Mouse (Mus musculus): Measurements from ENCODE around the gene Ankrd34b. TPM values are rescaled to one million over a fixed set of nuclear protein-coding genes. Genes with fewer than 3 reads are reported as not detected.
A peak's percentile ranks its signal among the peaks of the same experiment; 100 is the strongest.

Ankrd34b gene
- polyA plus RNA-seq (2014; fragmentation: Nextera tagmentation; extraction: Ambion mirVana), result 0.06 and 0.07 TPM in 2 replicates

DNA sequence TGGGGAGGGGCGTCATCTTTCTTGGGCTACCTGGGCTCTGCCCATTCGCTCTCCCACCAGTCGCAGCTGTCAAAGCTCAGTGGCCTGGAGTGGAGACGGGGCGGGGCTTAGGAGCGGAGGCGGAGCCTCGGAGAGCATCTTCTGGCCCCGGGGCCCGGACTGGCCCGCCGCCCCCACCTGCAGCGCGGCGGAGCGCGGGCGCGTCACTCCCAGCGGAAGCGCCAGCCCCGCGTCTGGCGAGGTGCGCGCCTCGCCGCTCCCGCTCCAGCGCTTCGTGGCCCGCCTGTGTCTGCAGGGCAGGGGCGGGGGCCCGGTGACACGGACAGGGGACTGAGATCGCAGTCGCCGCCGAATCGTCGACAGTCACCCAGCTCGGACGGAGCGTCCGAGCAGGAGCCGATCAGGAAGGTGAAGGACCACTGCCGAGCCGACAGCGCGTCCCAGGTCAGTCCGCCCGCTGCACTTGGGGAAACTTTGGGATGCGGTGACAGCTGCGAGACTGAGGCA is at the start of gene Ankrd34b:
Gene Ankrd34b, plus strand, starts transcription at position 139 of the 507 bp plus-strand sequence.
- no peak within 1 kb of the TSS for H3K27ac ChIP-seq (ENCODE audit: low read depth, low read length)
- H3K9me3 ChIP-seq (ENCODE audit: control insufficient read depth, low read length), result no peaks in the 10 kb centered on the region
- peak within 1 kb of the TSS; percentile 99 for H3K4me2 ChIP-seq (replicated peaks; ENCODE audit: low read depth, low read length)
- peak within 1 kb of the TSS; percentile 54 for H3K9ac ChIP-seq (ENCODE audit: low read depth, low read length)
- H3K36me3 ChIP-seq (ENCODE audit: control insufficient read depth, insufficient read depth, low read length), result no peaks in the 10 kb centered on the region
- H3K27me3 ChIP-seq (ENCODE audit: control insufficient read depth, insufficient read depth, low read length), result peaks cover 39% of the 10 kb centered on the region
- H3K4me1 ChIP-seq (ENCODE audit: control insufficient read depth, insufficient read depth, low read length), result peaks cover 12% of the 10 kb centered on the region; the same call in 1 of the 2 replicates
- under 1% methylated on average over 42 of the region's 54 CpGs for WGBS
- ATAC-seq (ENCODE audit: low FRiP score, low TSS enrichment), result peak; percentile 80
- H3K4me3 ChIP-seq (ENCODE audit: low read length), result peak within 1 kb of the TSS; percentile 60

DNA sequence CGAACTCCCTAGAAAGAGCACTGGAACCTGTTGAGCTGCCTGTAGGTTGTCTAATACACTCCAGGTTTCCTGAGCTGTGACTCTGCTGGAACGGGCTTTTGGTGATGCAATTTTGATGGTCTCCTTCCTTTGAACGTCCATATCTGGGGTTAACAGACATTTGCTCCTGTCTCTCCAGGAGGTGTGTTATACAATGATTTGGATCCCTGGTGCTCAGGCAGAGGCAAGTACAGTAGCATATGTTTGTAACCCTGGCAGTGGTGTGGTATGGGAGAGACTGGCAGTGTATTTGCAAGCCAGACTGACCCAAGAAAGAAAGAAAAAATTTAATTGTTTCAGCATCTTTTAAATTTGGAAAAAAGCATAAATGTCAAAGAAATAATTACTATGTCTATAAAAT is 38.3 kb upstream of the Ankrd34b start:
- 90% methylated on average over 3 of the region's 3 CpGs for WGBS
- H3K4me2 ChIP-seq (replicated peaks; ENCODE audit: low read depth, low read length), result no peak overlapping the region
- no peaks in the 10 kb centered on the region for H3K9me3 ChIP-seq (ENCODE audit: control insufficient read depth, low read length)
- no peaks in the 10 kb centered on the region for H3K4me1 ChIP-seq (ENCODE audit: control insufficient read depth, insufficient read depth, low read length)
- no peaks in the 10 kb centered on the region for H3K27me3 ChIP-seq (ENCODE audit: control insufficient read depth, insufficient read depth, low read length)
- peaks cover 11% of the 10 kb centered on the region; the same call in 1 of the 2 replicates for H3K36me3 ChIP-seq (ENCODE audit: control insufficient read depth, insufficient read depth, low read length)
- no peak for ATAC-seq (ENCODE audit: low FRiP score, low TSS enrichment)
- H3K27ac ChIP-seq (ENCODE audit: low read depth, low read length), result no peak overlapping the region
- H3K4me3 ChIP-seq (ENCODE audit: low read length), result no peak overlapping the region
- H3K9ac ChIP-seq (ENCODE audit: low read depth, low read length), result no peak overlapping the region

DNA sequence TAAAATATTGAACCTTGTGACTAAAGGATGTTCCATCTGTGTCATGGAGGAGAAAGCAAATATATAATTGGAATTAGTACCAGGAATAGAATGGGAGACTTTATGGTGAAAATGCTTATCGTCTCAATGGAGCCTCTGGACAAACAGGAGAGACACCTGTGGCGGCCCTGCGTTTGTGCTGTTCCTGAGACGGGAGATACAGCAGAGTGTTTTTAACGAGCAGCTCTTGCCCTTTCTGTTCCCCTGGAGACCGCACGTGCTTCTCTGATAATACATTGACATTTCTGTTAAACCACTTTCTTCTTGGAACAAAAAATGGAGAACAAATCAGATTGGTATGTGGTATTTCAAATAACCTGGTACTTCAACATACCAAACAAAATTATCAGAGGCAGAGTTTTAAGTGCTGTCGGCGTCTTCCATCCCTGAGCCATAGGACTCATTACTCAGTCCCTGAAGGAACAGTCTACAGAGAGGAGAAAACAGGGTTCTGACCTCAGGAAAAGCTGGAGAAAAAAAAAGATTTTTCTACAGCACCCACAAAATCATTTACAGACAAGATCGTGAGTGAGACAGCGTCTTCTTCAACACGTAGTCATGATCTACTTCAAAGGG is 32.5 kb upstream of the Ankrd34b start:
- ATAC-seq (ENCODE audit: low FRiP score, low TSS enrichment), result no peak

DNA sequence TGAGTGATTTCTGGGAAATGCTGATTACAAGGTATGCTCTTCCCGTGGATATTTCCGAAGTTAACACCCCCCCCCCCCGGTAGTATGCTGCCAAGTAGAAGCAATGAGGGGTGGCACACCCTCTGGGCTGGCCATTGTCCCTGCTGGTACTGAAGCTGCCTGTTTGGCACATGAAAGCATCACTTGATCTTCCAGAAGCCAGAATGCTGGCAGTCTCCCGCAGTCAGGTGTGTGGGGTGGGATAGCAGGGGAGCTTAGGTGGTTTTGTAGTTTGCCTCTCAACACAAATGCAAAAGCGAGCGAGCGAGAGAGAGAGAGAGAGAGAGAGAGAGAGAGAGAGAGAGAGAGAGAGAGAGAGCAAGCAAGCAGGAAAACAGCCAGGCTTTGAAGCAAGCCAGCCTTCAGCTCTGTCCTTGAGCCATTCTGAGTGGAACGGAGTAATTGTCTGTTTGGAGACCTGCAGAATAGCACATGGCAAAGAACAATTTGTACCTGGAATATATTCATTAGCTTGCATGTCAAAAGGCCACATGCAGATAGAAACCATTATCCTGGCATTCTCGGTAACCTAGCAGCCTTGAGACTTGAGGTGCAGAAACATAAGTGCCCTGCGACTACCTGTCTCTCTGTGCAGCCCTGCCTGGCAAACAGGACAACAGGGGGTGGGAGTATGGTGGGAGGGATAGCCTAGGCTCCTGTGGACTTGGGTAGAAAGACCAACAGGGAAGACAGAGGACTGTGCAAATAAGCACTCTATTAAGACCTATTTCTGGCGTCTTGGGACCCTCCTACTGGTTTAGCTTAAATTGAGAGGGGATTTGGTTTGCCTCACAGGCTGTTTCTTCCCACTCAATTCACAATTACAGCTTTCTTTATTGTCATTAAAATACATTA is 27.0 kb upstream of the Ankrd34b start:
- no peaks in the 10 kb centered on the region for H3K36me3 ChIP-seq (ENCODE audit: control insufficient read depth, insufficient read depth, low read length)
- no peak overlapping the region for H3K4me3 ChIP-seq (ENCODE audit: low read length)
- WGBS, result 81% methylated on average over 11 of the region's 11 CpGs
- H3K27me3 ChIP-seq (ENCODE audit: control insufficient read depth, insufficient read depth, low read length), result no peaks in the 10 kb centered on the region
- H3K27ac ChIP-seq (ENCODE audit: low read depth, low read length), result no peak overlapping the region
- H3K9ac ChIP-seq (ENCODE audit: low read depth, low read length), result no peak overlapping the region
- no peak for ATAC-seq (ENCODE audit: low FRiP score, low TSS enrichment)
- H3K4me1 ChIP-seq (ENCODE audit: control insufficient read depth, insufficient read depth, low read length), result no peaks in the 10 kb centered on the region
- no peaks in the 10 kb centered on the region for H3K9me3 ChIP-seq (ENCODE audit: control insufficient read depth, low read length)
- H3K4me2 ChIP-seq (replicated peaks; ENCODE audit: low read depth, low read length), result no peak overlapping the region

More for the DNA sequence above, 32.5 kb upstream of the Ankrd34b start:
- H3K4me2 ChIP-seq (replicated peaks; ENCODE audit: low read depth, low read length), result no peak overlapping the region
- H3K9ac ChIP-seq (ENCODE audit: low read depth, low read length), result no peak overlapping the region
- no peaks in the 10 kb centered on the region for H3K4me1 ChIP-seq (ENCODE audit: control insufficient read depth, insufficient read depth, low read length)
- H3K27ac ChIP-seq (ENCODE audit: low read depth, low read length), result no peak overlapping the region
- H3K36me3 ChIP-seq (ENCODE audit: control insufficient read depth, insufficient read depth, low read length), result no peaks in the 10 kb centered on the region
- WGBS, result 88% methylated on average over 12 of the region's 12 CpGs
- no peaks in the 10 kb centered on the region for H3K27me3 ChIP-seq (ENCODE audit: control insufficient read depth, insufficient read depth, low read length)
- H3K9me3 ChIP-seq (ENCODE audit: control insufficient read depth, low read length), result no peaks in the 10 kb centered on the region
- no peak overlapping the region for H3K4me3 ChIP-seq (ENCODE audit: low read length)

DNA sequence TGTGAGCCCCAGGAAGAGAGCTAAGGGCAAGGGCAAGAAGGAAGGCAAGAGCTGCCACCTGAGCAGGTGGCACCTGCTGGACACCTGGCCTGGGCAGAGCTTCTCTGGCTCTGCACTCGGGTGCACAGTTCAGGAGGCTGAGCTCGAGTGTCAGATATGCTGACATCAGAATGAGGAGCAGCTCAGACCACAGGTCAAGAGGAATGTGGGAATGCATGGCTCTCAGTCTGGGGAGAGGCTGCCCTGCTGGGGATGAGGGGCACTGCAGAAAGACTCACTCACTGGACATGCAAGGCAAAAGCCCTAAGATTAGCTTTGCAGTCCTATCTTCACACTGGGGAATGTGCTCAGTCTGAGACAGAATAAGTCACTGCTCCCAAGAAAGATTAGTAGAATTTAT is 23.6 kb upstream of the Ankrd34b start:
- no peak overlapping the region for H3K9ac ChIP-seq (ENCODE audit: low read depth, low read length)
- no peak overlapping the region for H3K4me3 ChIP-seq (ENCODE audit: low read length)
- no peaks in the 10 kb centered on the region for H3K36me3 ChIP-seq (ENCODE audit: control insufficient read depth, insufficient read depth, low read length)
- no peak overlapping the region for H3K27ac ChIP-seq (ENCODE audit: low read depth, low read length)
- ATAC-seq (ENCODE audit: low FRiP score, low TSS enrichment), result no peak; the same call in 1 of the 2 replicates
- H3K9me3 ChIP-seq (ENCODE audit: control insufficient read depth, low read length), result no peaks in the 10 kb centered on the region
- no peaks in the 10 kb centered on the region for H3K27me3 ChIP-seq (ENCODE audit: control insufficient read depth, insufficient read depth, low read length)
- 34% methylated on average over 2 of the region's 2 CpGs for WGBS
- no peak overlapping the region for H3K4me2 ChIP-seq (replicated peaks; ENCODE audit: low read depth, low read length)
- H3K4me1 ChIP-seq (ENCODE audit: control insufficient read depth, insufficient read depth, low read length), result no peaks in the 10 kb centered on the region

DNA sequence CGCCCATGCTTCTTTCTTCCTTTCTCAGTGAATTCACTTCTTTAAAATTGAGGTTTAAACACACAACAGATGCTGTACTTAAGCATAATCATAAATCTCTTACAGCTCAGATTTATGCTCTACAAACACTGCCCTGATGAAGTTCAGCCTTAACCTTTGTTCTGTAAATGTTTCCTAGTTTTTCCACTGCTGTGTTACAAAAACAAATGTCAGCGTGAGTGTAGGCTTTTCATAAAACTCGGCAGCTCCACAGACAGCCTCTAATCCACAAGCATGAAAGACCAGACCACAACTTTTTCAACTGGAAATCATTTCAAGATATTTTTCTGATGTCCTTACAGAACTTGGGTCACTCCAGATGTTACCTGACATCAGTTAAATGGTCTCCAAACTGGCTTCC is 22.2 kb upstream of the Ankrd34b start:
- WGBS, result 53% methylated on average over 3 of the region's 3 CpGs

DNA sequence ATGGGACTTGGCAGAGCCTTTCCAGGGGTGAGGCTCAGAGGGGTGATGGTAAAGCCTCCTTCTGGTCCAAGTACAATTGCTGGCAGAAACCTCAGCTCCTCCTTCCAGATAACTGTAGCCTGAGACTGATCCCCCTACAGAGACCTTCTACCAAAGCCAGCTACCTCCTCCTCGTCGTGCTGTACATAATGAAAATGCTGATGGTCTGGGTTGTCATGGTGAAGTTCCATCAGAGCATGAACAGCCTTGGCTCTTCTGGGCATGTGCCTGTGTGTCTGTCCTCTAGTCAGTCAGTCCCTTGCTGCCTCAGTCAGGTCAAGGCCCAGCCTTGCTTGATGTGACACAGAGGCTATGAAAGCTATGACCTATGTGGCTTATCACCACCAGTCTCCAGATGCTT is 15.2 kb upstream of the Ankrd34b start:
- H3K27me3 ChIP-seq (ENCODE audit: control insufficient read depth, insufficient read depth, low read length), result no peaks in the 10 kb centered on the region
- H3K9me3 ChIP-seq (ENCODE audit: control insufficient read depth, low read length), result no peaks in the 10 kb centered on the region
- no peak overlapping the region for H3K4me2 ChIP-seq (replicated peaks; ENCODE audit: low read depth, low read length)
- H3K27ac ChIP-seq (ENCODE audit: low read depth, low read length), result no peak overlapping the region
- 98% methylated on average over 2 of the region's 2 CpGs for WGBS
- H3K9ac ChIP-seq (ENCODE audit: low read depth, low read length), result no peak overlapping the region
- no peak for ATAC-seq (ENCODE audit: low FRiP score, low TSS enrichment)
- H3K4me3 ChIP-seq (ENCODE audit: low read length), result no peak overlapping the region
- no peaks in the 10 kb centered on the region for H3K36me3 ChIP-seq (ENCODE audit: control insufficient read depth, insufficient read depth, low read length)
- H3K4me1 ChIP-seq (ENCODE audit: control insufficient read depth, insufficient read depth, low read length), result no peaks in the 10 kb centered on the region

More for the DNA sequence above, 22.2 kb upstream of the Ankrd34b start:
- H3K27me3 ChIP-seq (ENCODE audit: control insufficient read depth, insufficient read depth, low read length), result no peaks in the 10 kb centered on the region
- no peak overlapping the region for H3K4me3 ChIP-seq (ENCODE audit: low read length)
- no peaks in the 10 kb centered on the region for H3K4me1 ChIP-seq (ENCODE audit: control insufficient read depth, insufficient read depth, low read length)
- H3K27ac ChIP-seq (ENCODE audit: low read depth, low read length), result no peak overlapping the region
- H3K9ac ChIP-seq (ENCODE audit: low read depth, low read length), result no peak overlapping the region
- H3K36me3 ChIP-seq (ENCODE audit: control insufficient read depth, insufficient read depth, low read length), result no peaks in the 10 kb centered on the region
- H3K4me2 ChIP-seq (replicated peaks; ENCODE audit: low read depth, low read length), result no peak overlapping the region
- no peak for ATAC-seq (ENCODE audit: low FRiP score, low TSS enrichment)
- H3K9me3 ChIP-seq (ENCODE audit: control insufficient read depth, low read length), result no peaks in the 10 kb centered on the region

DNA sequence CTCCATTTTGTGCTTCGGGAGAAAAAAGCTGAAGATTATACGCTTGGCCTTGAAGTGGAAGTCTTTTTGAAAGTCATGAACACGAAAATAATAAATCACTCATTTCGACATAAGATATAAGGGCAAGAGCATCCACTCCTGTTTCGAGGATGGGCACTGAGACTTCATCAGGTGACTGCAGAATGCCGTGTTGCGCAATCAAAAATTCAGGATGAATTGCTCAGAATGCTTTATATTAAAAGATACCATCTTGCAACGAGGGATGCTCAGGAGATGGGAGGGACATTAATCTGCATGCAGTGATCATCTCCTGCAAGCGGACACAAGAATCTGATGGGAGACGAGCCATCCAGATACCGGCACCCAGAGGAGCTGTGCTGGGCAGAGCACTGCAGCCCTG is 6.1 kb upstream of the Ankrd34b start:
- Histone ChIP-seq H3K27me3 (ENCODE audit: control insufficient read depth, insufficient read depth, low read length) (peaks cover 3% of the 10 kb centered on the region; the same call in 1 of the 2 replicates), H3K9me3 (ENCODE audit: control insufficient read depth, low read length) (no peaks in the 10 kb centered on the region), H3K27ac (ENCODE audit: low read depth, low read length) (no peak overlapping the region), H3K36me3 (ENCODE audit: control insufficient read depth, insufficient read depth, low read length) (no peaks in the 10 kb centered on the region), H3K4me2 (replicated peaks; ENCODE audit: low read depth, low read length) (no peak overlapping the region), H3K4me1 (ENCODE audit: control insufficient read depth, insufficient read depth, low read length) (no peaks in the 10 kb centered on the region), H3K4me3 (ENCODE audit: low read length) (no peak overlapping the region), H3K9ac (ENCODE audit: low read depth, low read length) (no peak overlapping the region)
- 86% methylated on average over 11 of the region's 11 CpGs for WGBS
- ATAC-seq (ENCODE audit: low FRiP score, low TSS enrichment), result no peak

DNA sequence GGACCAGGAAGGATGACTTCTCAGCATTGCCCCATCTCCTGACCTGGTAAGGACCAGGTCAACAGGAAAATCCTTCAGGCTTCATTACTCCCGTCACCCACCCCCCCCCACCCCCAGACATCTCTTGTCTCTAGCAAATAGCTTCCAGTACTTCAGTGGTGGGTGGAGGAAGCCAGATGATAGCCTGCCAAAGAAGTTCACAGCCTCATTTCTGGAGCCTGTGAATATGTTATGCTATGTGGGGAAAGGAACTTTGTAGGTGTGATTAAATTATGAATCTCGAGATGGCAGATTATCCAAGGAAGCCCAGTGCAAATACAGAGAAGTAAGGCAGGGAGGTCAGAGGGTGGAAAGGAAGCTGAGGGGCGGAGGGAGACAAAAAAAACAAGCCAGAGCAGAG is 2.0 kb upstream of the Ankrd34b start:
- Histone ChIP-seq H3K9ac (ENCODE audit: low read depth, low read length) (no peak overlapping the region), H3K4me2 (replicated peaks; ENCODE audit: low read depth, low read length) (no peak overlapping the region), H3K4me1 (ENCODE audit: control insufficient read depth, insufficient read depth, low read length) (peaks cover 12% of the 10 kb centered on the region; the same call in 1 of the 2 replicates), H3K27me3 (ENCODE audit: control insufficient read depth, insufficient read depth, low read length) (peaks cover 39% of the 10 kb centered on the region), H3K36me3 (ENCODE audit: control insufficient read depth, insufficient read depth, low read length) (no peaks in the 10 kb centered on the region), H3K9me3 (ENCODE audit: control insufficient read depth, low read length) (no peaks in the 10 kb centered on the region), H3K27ac (ENCODE audit: low read depth, low read length) (no peak overlapping the region), H3K4me3 (ENCODE audit: low read length) (no peak overlapping the region)
- WGBS, result 46% methylated on average over 3 of the region's 3 CpGs
- ATAC-seq (ENCODE audit: low FRiP score, low TSS enrichment), result no peak

Measured in kidney, embryonic 14.5 days (tissue).